Mouse (Mus musculus) hindbrain, embryonic 12.5 days (tissue): ENCODE results near the gene Wdfy1. TPM values are rescaled to one million over a fixed set of nuclear protein-coding genes. Genes with fewer than 3 reads are reported as not detected.

Experiments
- ATAC-seq: fragments of 200-750 bp; cut with Nextera tagmentation; 2 replicates; pipeline ENCODE4 v1.8.0; 2017; ENCODE audit warnings: moderate TSS enrichment; ENCODE audit not compliant: low FRiP score
- H3K27ac ChIP-seq: fragments of 300-500 bp; sonication (generic); 2 replicates; pipeline ENCODE4 v1.5.1; 2016; ENCODE audit warnings: mild to moderate bottlenecking
- H3K27me3 ChIP-seq: fragments of 300-500 bp; sonication (generic); 2 replicates; pipeline ENCODE4 v1.6.1; 2016; ENCODE audit warnings: mild to moderate bottlenecking
- H3K36me3 ChIP-seq: fragments of 300-500 bp; sonication (generic); 2 replicates; pipeline ENCODE4 v1.6.1; 2016; ENCODE audit warnings: mild to moderate bottlenecking
- H3K4me1 ChIP-seq: fragments of 300-500 bp; sonication (generic); 2 replicates; pipeline ENCODE4 v1.6.1; 2016
- H3K4me2 ChIP-seq: fragments of 300-500 bp; sonication (generic); replicated peaks from 2 replicates; pipeline ENCODE4 v1.6.1; 2016; ENCODE audit warnings: mild to moderate bottlenecking
- H3K4me3 ChIP-seq: fragments of 300-500 bp; sonication (generic); 2 replicates; pipeline ENCODE4 v1.5.1; 2016; ENCODE audit warnings: mild to moderate bottlenecking
- H3K9ac ChIP-seq: fragments of 300-500 bp; sonication (generic); 2 replicates; pipeline ENCODE4 v1.6.1; 2016; ENCODE audit warnings: mild to moderate bottlenecking, moderate library complexity
- H3K9me3 ChIP-seq: fragments of 300-500 bp; sonication (generic); replicated peaks from 2 replicates; pipeline ENCODE4 v1.6.1; 2016; ENCODE audit warnings: mild to moderate bottlenecking
- WGBS: fragments of 180-500 bp; shearing (Covaris S2); methylation state at CpG from one replicate; pipeline ENCODE4 v1.1.7; 2016; 5-methylcytosine and 5-hydroxymethylcytosine counted together
- polyA plus RNA-seq: library from polyadenylated mRNA; unstranded; fragments of >200 nt; fragmentation: Nextera tagmentation; extraction: Ambion mirVana; gene quantifications from 2 replicates; pipeline ENCODE4 v1.2.1, GENCODE M21; 2016

Gene Wdfy1
- polyA plus RNA-seq, 1 experiment from 2014 or later, result 68.5 TPM

DNA sequence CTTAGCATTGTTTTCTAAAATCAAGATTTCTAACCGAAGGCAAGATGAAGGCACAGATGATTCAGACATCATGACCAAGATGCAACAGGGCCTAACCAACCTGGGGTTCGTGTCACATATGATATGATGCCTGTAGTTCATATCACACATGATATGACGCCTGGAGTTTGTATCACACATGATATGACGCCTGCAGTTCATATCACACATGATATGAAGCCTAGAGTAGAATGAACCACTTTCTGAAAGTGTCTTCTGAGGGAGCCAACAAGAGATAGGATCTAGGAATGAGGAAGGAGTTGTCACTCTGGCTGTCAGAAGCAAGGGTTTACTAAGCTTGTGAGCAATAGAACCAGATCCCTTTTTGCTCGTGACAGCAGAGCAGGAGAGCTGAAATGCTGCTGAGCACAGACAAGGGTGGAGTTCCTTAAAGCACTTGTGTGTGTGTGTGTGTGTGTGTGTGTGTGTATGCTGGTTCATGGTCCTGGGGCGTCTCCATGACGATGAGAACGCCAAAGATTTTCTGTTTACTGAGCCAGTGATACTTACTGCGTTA is 106.4 kb downstream of the Wdfy1 start:
- Histone ChIP-seq H3K36me3 (no peaks in the 10 kb centered on the region), H3K4me3 (no peak overlapping the region), H3K27ac (no peak overlapping the region), H3K9ac (no peak overlapping the region), H3K9me3 (no peaks in the 10 kb centered on the region), H3K27me3 (peaks cover 38% of the 10 kb centered on the region), H3K4me2 (no peak overlapping the region), H3K4me1 (peaks cover 17% of the 10 kb centered on the region)
- 85% methylated on average over 9 of the region's 9 CpGs for WGBS
- no peak for ATAC-seq

DNA sequence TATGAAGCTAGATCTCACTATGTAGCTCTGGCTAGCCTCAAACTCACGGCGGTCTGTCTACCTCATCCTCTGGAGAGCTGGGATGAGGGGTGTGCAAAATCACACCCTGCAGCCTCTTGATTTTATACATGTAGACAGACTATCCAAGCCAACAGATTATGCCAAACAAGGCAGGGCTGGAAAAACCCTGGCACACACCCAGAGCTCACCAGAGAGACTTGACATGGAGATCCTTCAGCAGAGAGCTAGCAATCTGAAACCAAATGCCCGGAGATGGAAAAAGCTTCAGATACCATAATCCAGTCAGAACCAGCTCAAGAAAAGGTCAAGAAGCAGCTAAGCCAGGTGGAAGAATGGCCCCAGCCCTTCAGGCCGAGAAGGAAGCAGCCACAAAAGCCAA is 111.0 kb downstream of the Wdfy1 start:
- 92% methylated on average over 4 of the region's 4 CpGs for WGBS
- ATAC-seq, result no peak
- H3K27me3 ChIP-seq, result no peaks in the 10 kb centered on the region

DNA sequence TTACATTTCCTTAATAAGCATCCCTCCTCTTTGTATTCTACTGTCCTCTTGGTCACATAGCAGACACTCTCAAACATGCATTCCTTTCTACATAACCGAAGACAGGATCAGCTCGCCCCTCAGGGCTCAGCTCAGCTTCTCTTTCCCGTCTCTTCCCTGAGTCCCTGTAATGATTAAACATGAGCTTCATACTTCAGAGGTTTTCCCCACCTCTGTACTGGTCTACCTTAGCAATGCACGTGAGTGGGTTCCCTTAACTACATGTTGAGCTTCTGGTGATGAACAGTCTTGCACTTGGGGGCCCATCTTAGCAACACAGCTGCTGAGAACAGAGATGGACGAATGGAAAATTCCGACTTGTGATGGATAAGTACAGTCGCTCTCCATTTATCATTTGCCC is 116.3 kb downstream of the Wdfy1 start:
- no peak for ATAC-seq
- WGBS, result 86% methylated on average over 7 of the region's 7 CpGs

More for the DNA sequence above, 111.0 kb downstream of the Wdfy1 start:
- no peaks in the 10 kb centered on the region for H3K9me3 ChIP-seq
- H3K9ac ChIP-seq, result no peak overlapping the region
- H3K4me3 ChIP-seq, result no peak overlapping the region
- H3K4me1 ChIP-seq, result no peaks in the 10 kb centered on the region
- no peaks in the 10 kb centered on the region for H3K36me3 ChIP-seq
- no peak overlapping the region for H3K4me2 ChIP-seq
- H3K27ac ChIP-seq, result no peak overlapping the region

DNA sequence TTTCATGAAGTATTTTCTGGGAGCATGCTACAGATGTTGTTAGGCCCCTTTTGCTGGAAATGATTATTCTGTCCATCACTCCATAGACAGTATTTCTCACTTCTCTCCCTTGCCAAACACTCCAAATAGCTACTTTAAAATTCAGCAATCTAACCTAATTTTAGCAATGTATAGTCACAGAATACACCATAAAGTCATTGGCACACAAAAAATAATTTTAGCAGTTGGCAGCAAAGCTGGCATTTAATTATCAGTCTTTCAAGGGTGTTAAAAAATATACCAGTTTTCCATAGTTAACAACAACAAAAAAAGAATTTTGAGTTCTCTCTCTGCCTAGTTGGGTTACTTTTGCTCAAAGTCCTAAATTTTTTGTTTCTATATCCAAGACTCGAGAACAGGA is 118.5 kb downstream of the Wdfy1 start:
- Histone ChIP-seq H3K27ac (no peak overlapping the region), H3K36me3 (no peaks in the 10 kb centered on the region), H3K4me2 (no peak overlapping the region), H3K4me3 (no peak overlapping the region), H3K9me3 (no peaks in the 10 kb centered on the region), H3K4me1 (no peaks in the 10 kb centered on the region), H3K27me3 (no peaks in the 10 kb centered on the region), H3K9ac (no peak overlapping the region)
- 82% methylated on average over 1 of the region's 1 CpGs for WGBS
- no peak for ATAC-seq

More for the DNA sequence above, 116.3 kb downstream of the Wdfy1 start:
- no peak overlapping the region for H3K27ac ChIP-seq
- H3K4me3 ChIP-seq, result no peak overlapping the region
- no peaks in the 10 kb centered on the region for H3K36me3 ChIP-seq
- no peaks in the 10 kb centered on the region for H3K9me3 ChIP-seq
- no peaks in the 10 kb centered on the region for H3K4me1 ChIP-seq
- H3K27me3 ChIP-seq, result no peaks in the 10 kb centered on the region
- no peak overlapping the region for H3K4me2 ChIP-seq
- H3K9ac ChIP-seq, result no peak overlapping the region

DNA sequence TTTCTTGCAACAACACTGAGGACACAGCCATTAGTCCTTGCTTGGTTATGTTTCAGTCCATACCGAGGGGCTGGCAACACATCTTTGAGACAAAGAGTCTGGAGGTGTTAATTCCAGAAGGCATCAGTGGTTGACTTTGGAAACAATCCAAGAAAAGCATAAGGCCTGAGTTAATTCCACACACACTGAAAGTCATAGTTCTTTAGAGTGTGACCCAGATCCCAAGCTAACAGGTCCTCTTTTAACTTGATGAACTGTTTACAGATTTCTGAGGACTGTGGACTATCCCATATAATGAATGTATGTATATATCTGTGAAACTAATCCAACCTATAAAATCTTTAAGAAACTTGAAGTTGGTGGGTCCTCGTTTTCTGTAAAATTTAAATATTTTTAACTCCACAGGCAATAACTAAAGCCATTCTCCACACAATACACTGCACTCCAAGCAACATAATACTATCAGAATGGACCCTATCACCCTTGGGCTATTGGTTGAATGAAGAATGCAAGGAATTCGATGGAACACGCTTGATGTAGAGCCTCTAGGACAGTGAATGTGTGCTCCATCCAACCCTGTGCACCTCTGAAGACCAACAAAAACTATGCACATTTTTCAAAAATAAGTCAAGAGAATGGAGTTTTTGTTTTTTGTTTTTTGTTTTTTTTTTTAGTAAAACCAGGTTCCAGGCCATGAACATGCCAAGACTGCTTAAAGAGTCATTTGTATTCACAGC is 120.0 kb downstream of the Wdfy1 start:
- 88% methylated on average over 4 of the region's 4 CpGs for WGBS
- Histone ChIP-seq H3K36me3 (no peaks in the 10 kb centered on the region), H3K4me1 (no peaks in the 10 kb centered on the region), H3K9ac (no peak overlapping the region), H3K4me2 (no peak overlapping the region), H3K4me3 (no peak overlapping the region), H3K27me3 (no peaks in the 10 kb centered on the region), H3K9me3 (no peaks in the 10 kb centered on the region), H3K27ac (no peak overlapping the region)
- no peak for ATAC-seq

DNA sequence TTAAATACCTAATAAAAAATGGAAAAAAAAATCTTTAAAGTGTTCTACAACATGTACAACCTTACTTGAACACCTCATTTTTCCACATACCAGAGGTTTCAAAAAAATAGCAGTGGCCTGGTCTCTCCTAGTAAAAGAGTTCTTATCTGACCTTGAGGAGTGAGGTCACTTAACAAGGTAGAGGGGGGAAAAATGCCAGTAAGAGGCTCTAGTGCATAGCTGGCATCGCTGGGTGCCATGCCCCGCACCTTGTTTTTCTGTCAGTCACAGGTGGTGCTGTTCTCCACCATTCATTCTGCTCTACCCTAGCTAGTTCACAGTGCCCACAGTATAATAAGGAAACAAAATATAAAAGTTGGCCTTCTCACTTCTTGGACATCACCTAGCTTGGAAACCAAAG is 121.0 kb downstream of the Wdfy1 start:
- Histone ChIP-seq H3K4me3 (no peak overlapping the region), H3K4me2 (no peak overlapping the region), H3K27me3 (no peaks in the 10 kb centered on the region), H3K27ac (no peak overlapping the region), H3K9ac (no peak overlapping the region), H3K36me3 (no peaks in the 10 kb centered on the region), H3K9me3 (no peaks in the 10 kb centered on the region), H3K4me1 (no peaks in the 10 kb centered on the region)
- no peak for ATAC-seq
- 91% methylated on average over 2 of the region's 2 CpGs for WGBS

Other genes starting within 250 kb of the Wdfy1 start
- gene Ap1s3, start 104.2 kb downstream of the Wdfy1 start, polyA plus RNA-seq, result 0.20 and 0.48 TPM in 2 replicates
- gene Mrpl44, start 125 bp downstream of the Wdfy1 start, polyA plus RNA-seq, result 47.6 and 48.2 TPM in 2 replicates
- gene Serpine2, start 85.0 kb upstream of the Wdfy1 start, polyA plus RNA-seq, result 156 and 157 TPM in 2 replicates